Mouse (Mus musculus) thymus, adult 2 months (tissue): ENCODE results near the gene Stim1.

Experiments
- CTCF ChIP-seq: fragments of 200-500 bp; IDR thresholded peaks from 2 replicates; pipeline ENCODE4 v1.5.1; 2012; ENCODE audit warnings: mild to moderate bottlenecking, control low read depth, low read length, moderate library complexity, borderline replicate concordance; ENCODE audit not compliant: control insufficient read depth, poor library complexity, insufficient read depth; ENCODE audit errors: extremely low read depth
- POLR2A ChIP-seq: fragments of 200-500 bp; IDR thresholded peaks from 2 replicates; pipeline ENCODE4 v1.6.1; 2012; ENCODE audit warnings: mild to moderate bottlenecking, low read length, control low read depth, moderate library complexity; ENCODE audit not compliant: control insufficient read depth, poor library complexity, insufficient read depth; ENCODE audit errors: extremely low read depth

DNA sequence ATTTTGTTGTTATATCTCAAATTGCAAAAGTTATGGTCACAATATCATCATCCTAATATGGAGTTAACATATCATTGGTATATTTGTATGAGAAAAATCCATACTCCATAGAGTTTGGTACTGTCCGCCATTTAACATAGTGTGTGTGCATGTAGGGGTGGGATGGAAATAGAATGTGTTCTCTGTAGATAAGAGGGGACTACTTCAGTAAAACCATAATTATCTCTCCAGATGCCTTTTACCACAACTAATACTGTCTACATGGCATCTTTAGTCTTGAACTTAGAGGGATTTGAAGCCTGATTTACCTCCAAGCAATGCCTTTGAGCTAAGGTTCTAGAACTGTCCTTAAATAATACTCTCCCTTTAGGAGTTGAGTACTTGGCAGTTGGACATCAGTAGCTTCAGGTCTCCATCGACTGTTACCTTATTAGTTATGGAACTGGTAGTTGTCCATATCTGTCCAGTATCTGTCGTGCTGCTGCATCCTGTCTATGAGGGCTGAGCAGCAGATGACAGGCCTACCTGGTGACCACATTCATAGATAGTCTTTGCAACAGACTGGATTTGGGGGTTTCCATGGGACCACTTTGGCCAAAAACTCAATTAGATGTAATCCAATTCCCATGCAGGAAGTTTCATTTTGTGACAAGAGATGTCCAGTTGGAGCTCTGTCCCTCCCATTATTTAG lies 105.9 kb downstream of the Stim1 start:
- TF ChIP-seq POLR2A (no peak), CTCF (no peak)
